Mouse (Mus musculus): ENCODE results near the gene Gnpnat1.

- no peak for TF ChIP-seq CTCF (IDR thresholded peaks at IDR 0.05; ENCODE audit: control insufficient read depth, insufficient read depth, insufficient read length)
- no peak for TF ChIP-seq USF1 (IDR thresholded peaks at IDR 0.05; ENCODE audit: low read depth)
- TF ChIP-seq MYOG (IDR thresholded peaks at IDR 0.05; ENCODE audit: control insufficient read depth, extremely low read depth, insufficient read length): no peak
- TF ChIP-seq CEBPB (IDR thresholded peaks at IDR 0.05; ENCODE audit: low read depth): no peak
- TF ChIP-seq MAX (IDR thresholded peaks at IDR 0.05): no peak
- TF ChIP-seq MYOD1 (IDR thresholded peaks at IDR 0.05; ENCODE audit: control insufficient read depth, insufficient read length, low read depth): no peak
Observed at GRCm38 (mm10) chr14:45329018-45329588, 75.6 kb downstream of the Gnpnat1 start.
